Mouse (Mus musculus) limb, embryonic 12.5 days (tissue): ENCODE data around the gene Cdkn2d. TPM values are rescaled to one million over a fixed set of nuclear protein-coding genes. Genes with fewer than 3 reads are reported as not detected.

ENCODE experiments used
- ATAC-seq: fragments of 200-750 bp; cut with Nextera tagmentation; 2 replicates; pipeline ENCODE4 v1.8.0; 2017; ENCODE audit warnings: low read depth, moderate TSS enrichment; ENCODE audit not compliant: insufficient number of reproducible peaks, insufficient read depth, low FRiP score, low TSS enrichment
- H3K27ac ChIP-seq: fragments of 300-500 bp; sonication (generic); 2 replicates; pipeline ENCODE4 v1.5.1; 2016; ENCODE audit warnings: mild to moderate bottlenecking, moderate library complexity
- H3K27me3 ChIP-seq: fragments of 300-500 bp; sonication (generic); 2 replicates; pipeline ENCODE4 v1.6.1; 2016; ENCODE audit warnings: mild to moderate bottlenecking, moderate library complexity
- H3K36me3 ChIP-seq: fragments of 300-500 bp; sonication (generic); 2 replicates; pipeline ENCODE4 v1.6.1; 2016; ENCODE audit warnings: mild to moderate bottlenecking, moderate library complexity
- H3K4me1 ChIP-seq: fragments of 300-500 bp; sonication (generic); replicated peaks from 2 replicates; pipeline ENCODE4 v1.6.1; 2016
- H3K4me2 ChIP-seq: fragments of 300-500 bp; sonication (generic); 2 replicates; pipeline ENCODE4 v1.6.1; 2016; ENCODE audit warnings: mild to moderate bottlenecking, moderate library complexity
- H3K4me3 ChIP-seq: fragments of 300-500 bp; sonication (generic); replicated peaks from 2 replicates; pipeline ENCODE4 v1.5.1; 2016; ENCODE audit warnings: mild to moderate bottlenecking
- H3K9ac ChIP-seq: fragments of 300-500 bp; sonication (generic); replicated peaks from 2 replicates; pipeline ENCODE4 v1.6.1; 2016; ENCODE audit warnings: mild to moderate bottlenecking, moderate library complexity
- H3K9me3 ChIP-seq: fragments of 300-500 bp; sonication (generic); 2 replicates; pipeline ENCODE4 v1.6.1; 2016; ENCODE audit warnings: mild to moderate bottlenecking, moderate library complexity
- WGBS: fragments of 180-500 bp; shearing (Covaris S2); methylation state at CpG from one replicate; pipeline ENCODE4 v1.1.7; 2016; 5-methylcytosine and 5-hydroxymethylcytosine counted together
- polyA plus RNA-seq: library from polyadenylated mRNA; unstranded; fragments of >200 nt; fragmentation: Nextera tagmentation; extraction: Ambion mirVana; gene quantifications from 2 replicates; pipeline ENCODE4 v1.2.1, GENCODE M21; 2016

The Cdkn2d gene
- 46.1 and 46.9 TPM in 2 replicates for polyA plus RNA-seq

- under 1% methylated on average over 51 of the region's 51 CpGs for WGBS
- peak; percentile 99 for ATAC-seq
- H3K4me2 ChIP-seq: peak within 1 kb of the TSS; percentile 92
- no peaks in the 10 kb centered on the region for H3K9me3 ChIP-seq
- H3K4me3 ChIP-seq: peak within 1 kb of the TSS; percentile 73
- no peaks in the 10 kb centered on the region for H3K27me3 ChIP-seq
- peak within 1 kb of the TSS; percentile 90 for H3K27ac ChIP-seq
- H3K36me3 ChIP-seq: no peaks in the 10 kb centered on the region
- H3K4me1 ChIP-seq: peaks cover 38% of the 10 kb centered on the region
- peak within 1 kb of the TSS; percentile 71 for H3K9ac ChIP-seq
Measured at GRCm38 (mm10) chr9:21291022-21291787, at the start of gene Cdkn2d. TSS of gene Cdkn2d (minus strand) at chr9:21291407.

DNA sequence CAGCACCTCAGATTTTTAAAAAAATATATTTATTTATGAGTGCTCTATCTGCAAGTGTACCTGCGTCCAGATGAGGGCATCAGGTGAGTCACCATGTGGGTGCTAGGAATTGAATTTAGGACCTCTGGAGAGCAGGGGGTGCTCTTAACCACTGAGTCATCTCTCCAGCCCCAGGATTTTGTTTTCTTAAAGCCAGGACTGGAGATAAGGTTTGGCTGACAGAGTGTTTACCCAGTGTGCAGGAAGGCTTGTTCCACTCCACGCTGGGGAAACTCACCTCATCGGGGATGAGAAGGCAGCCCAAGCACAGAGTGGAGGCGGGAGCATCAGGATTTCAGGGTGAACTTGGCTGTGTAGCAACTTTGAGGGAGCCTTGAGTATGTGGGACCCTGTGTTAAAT is 49.2 kb upstream of the Cdkn2d start:
- ATAC-seq: no peak
- Histone ChIP-seq H3K4me3 (no peak overlapping the region), H3K27me3 (peaks cover 7% of the 10 kb centered on the region; the same call in 1 of the 2 replicates), H3K9me3 (no peaks in the 10 kb centered on the region), H3K4me1 (peaks cover 7% of the 10 kb centered on the region), H3K9ac (no peak overlapping the region), H3K4me2 (no peak overlapping the region), H3K27ac (no peak overlapping the region), H3K36me3 (peaks cover 61% of the 10 kb centered on the region)
- 91% methylated on average over 4 of the region's 4 CpGs for WGBS

GRCm38 (mm10) chr9:21337652-21338051 is 46.4 kb upstream of the Cdkn2d start:
- Histone ChIP-seq H3K4me2 (peak overlapping the region; percentile 13; the same call in 1 of the 2 replicates), H3K4me3 (peak overlapping the region; percentile 18), H3K9me3 (no peaks in the 10 kb centered on the region), H3K4me1 (peaks cover 12% of the 10 kb centered on the region), H3K36me3 (peaks cover 36% of the 10 kb centered on the region), H3K27me3 (peaks cover 7% of the 10 kb centered on the region; the same call in 1 of the 2 replicates), H3K27ac (no peak overlapping the region), H3K9ac (peak overlapping the region; percentile 27; the same call in 1 of the 2 replicates)
- ATAC-seq: 0 out of 2 replicates have a peak, but pooled peaks have one; percentile 71
- WGBS: 11% methylated on average over 20 of the region's 20 CpGs

- Histone ChIP-seq H3K27ac (no peak overlapping the region), H3K4me1 (peaks cover 22% of the 10 kb centered on the region), H3K27me3 (peaks cover 7% of the 10 kb centered on the region; the same call in 1 of the 2 replicates), H3K36me3 (peaks cover 24% of the 10 kb centered on the region), H3K9me3 (no peaks in the 10 kb centered on the region), H3K9ac (no peak overlapping the region), H3K4me3 (no peak overlapping the region), H3K4me2 (no peak overlapping the region)
- ATAC-seq: no peak
- WGBS: 79% methylated on average over 8 of the region's 8 CpGs
Measured at GRCm38 (mm10) chr9:21336491-21336890, 45.3 kb upstream of the Cdkn2d start.

- ATAC-seq: no peak
- no peaks in the 10 kb centered on the region for H3K9me3 ChIP-seq
- peaks cover 7% of the 10 kb centered on the region; the same call in 1 of the 2 replicates for H3K27me3 ChIP-seq
- no peak overlapping the region for H3K4me3 ChIP-seq
- peaks cover 17% of the 10 kb centered on the region; the same call in 1 of the 2 replicates for H3K36me3 ChIP-seq
- peaks cover 22% of the 10 kb centered on the region for H3K4me1 ChIP-seq
- no peak overlapping the region for H3K4me2 ChIP-seq
- WGBS: 79% methylated on average over 4 of the region's 4 CpGs
- no peak overlapping the region for H3K9ac ChIP-seq
- no peak overlapping the region for H3K27ac ChIP-seq
Measured at GRCm38 (mm10) chr9:21335391-21335790, 44.2 kb upstream of the Cdkn2d start.

GRCm38 (mm10) chr9:21334747-21335146 is 43.5 kb upstream of the Cdkn2d start:
- Histone ChIP-seq H3K27ac (no peak overlapping the region), H3K4me3 (no peak overlapping the region), H3K4me2 (no peak overlapping the region), H3K9me3 (no peaks in the 10 kb centered on the region), H3K27me3 (peaks cover 7% of the 10 kb centered on the region; the same call in 1 of the 2 replicates), H3K36me3 (peaks cover 15% of the 10 kb centered on the region; the same call in 1 of the 2 replicates), H3K4me1 (peaks cover 22% of the 10 kb centered on the region), H3K9ac (no peak overlapping the region)
- ATAC-seq: no peak

DNA sequence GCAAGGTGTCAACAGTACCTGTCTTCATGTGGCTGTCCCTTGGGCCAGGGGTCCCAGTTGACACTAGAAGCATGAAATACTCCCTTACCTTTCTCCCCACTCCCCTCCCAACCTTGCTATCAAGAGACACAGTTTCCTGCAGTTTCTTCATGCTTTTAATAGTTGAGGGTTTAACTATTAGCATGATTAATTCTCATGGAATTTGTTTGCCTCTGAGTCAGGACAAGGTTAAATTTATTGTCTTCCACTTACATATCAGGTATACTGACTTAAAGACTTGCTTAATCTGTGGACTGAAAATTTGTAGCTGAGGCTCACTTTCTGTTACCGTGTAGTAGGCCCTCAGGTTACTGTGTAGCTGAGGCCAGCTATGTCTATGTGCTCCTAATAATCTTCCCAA is 42.3 kb upstream of the Cdkn2d start:
- Histone ChIP-seq H3K9ac (no peak overlapping the region), H3K4me2 (no peak overlapping the region), H3K4me1 (peaks cover 22% of the 10 kb centered on the region), H3K27ac (no peak overlapping the region), H3K27me3 (peaks cover 7% of the 10 kb centered on the region; the same call in 1 of the 2 replicates), H3K9me3 (no peaks in the 10 kb centered on the region), H3K4me3 (no peak overlapping the region), H3K36me3 (peaks cover 6% of the 10 kb centered on the region; the same call in 1 of the 2 replicates)
- WGBS: 86% methylated on average over 1 of the region's 1 CpGs
- no peak for ATAC-seq

GRCm38 (mm10) chr9:21332161-21333061 is 41.2 kb upstream of the Cdkn2d start:
- Histone ChIP-seq H3K27ac (peak overlapping the region; percentile 62), H3K27me3 (peaks cover under 1% of the 10 kb centered on the region; the same call in 1 of the 2 replicates), H3K4me3 (no peak overlapping the region), H3K36me3 (peaks cover 6% of the 10 kb centered on the region; the same call in 1 of the 2 replicates), H3K9ac (no peak overlapping the region), H3K4me1 (peaks cover 17% of the 10 kb centered on the region), H3K4me2 (no peak overlapping the region), H3K9me3 (no peaks in the 10 kb centered on the region)
- 34% methylated on average over 9 of the region's 9 CpGs for WGBS
- ATAC-seq: no peak

DNA sequence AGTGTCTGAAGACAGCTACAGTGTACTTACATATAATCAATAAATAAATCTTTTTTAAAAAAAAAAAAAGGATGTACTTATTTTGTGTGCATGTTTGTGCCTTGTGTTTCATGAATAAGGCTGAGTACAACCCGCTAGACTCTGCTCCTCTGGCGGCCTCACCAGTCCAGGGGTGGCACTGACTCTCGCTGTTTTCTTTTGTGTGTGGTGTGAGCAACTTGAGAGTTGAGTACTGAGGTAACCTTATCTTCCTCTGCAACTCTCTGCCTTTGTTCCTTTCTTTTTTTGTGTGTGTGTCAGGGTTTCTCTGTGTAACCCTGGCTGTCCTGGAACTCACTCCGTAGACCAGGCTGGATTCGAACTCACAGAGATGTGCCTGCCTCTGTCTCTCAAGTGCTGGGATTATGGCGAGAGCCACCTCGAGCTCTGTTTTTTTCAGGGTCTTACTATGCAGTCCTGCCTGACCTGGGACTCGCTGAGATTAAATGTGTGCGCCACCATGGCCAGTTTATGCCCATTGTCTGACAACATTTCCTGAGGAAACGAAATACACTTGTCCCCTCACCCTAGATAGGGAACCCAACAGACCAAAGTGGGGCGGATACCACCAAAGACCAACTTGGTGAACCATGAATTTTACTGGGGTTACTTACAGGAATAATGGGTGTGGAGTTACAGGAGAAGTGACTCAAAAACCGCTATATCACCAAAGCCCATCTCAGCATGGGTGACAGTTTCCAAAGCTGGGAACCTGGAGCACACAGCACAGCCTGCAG is 40.3 kb upstream of the Cdkn2d start:
- 87% methylated on average over 12 of the region's 12 CpGs for WGBS
- H3K27me3 ChIP-seq: no peaks in the 10 kb centered on the region
- peak overlapping the region; percentile 62; the same call in 1 of the 2 replicates for H3K27ac ChIP-seq
- peaks cover 8% of the 10 kb centered on the region for H3K36me3 ChIP-seq
- no peak for ATAC-seq
- H3K4me2 ChIP-seq: no peak overlapping the region
- no peaks in the 10 kb centered on the region for H3K9me3 ChIP-seq
- no peak overlapping the region for H3K9ac ChIP-seq
- no peak overlapping the region for H3K4me3 ChIP-seq
- H3K4me1 ChIP-seq: peaks cover 16% of the 10 kb centered on the region

DNA sequence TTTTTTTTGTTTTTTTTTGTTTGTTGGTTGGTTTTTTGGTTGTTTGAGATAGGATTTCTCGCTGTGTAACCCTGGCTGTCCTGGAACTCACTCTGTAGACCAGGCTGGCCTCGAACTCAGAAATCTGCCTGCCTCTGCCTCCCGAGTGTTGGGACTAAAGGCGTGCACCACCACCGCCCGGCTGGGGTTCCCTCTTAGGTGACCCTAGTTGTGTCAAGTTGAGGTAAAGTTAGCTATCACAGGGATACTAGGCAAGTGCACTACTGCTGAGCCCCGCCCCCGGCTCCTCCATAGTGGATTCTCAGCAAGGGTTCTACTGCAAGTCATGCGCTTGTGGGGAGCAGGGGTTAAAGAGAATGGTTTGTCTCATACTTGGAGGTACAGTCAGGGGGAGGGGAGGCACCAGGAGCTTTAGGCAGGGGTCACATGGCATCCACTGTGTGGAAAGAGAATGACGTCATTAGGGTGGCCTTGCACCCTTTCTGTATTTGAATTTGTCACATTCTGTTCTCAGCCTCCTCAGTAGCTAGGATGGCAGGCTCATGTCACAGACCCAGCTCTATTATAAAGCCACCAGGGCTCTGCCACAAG is 38.6 kb upstream of the Cdkn2d start:
- no peak overlapping the region for H3K4me3 ChIP-seq
- 93% methylated on average over 10 of the region's 10 CpGs for WGBS
- H3K27me3 ChIP-seq: no peaks in the 10 kb centered on the region
- no peak overlapping the region for H3K27ac ChIP-seq
- peaks cover 16% of the 10 kb centered on the region for H3K4me1 ChIP-seq
- H3K36me3 ChIP-seq: peaks cover 19% of the 10 kb centered on the region
- no peak overlapping the region for H3K9ac ChIP-seq
- no peaks in the 10 kb centered on the region for H3K9me3 ChIP-seq
- no peak for ATAC-seq
- H3K4me2 ChIP-seq: no peak overlapping the region
